Mouse (Mus musculus): Measurements from ENCODE around the gene Etv3. TPM values are rescaled to one million over a fixed set of nuclear protein-coding genes. Genes with fewer than 3 reads are reported as not detected.
A peak's percentile ranks its signal among the peaks of the same experiment; 100 is the strongest.

Etv3 gene
- total and polyA plus RNA-seq, 3 experiments = 12.6 to 24.1 (median 16.8) TPM

- Histone ChIP-seq H3K27me3 (replicated peaks) (no peaks in the 10 kb centered on the region), H3K4me1 (ENCODE audit: control insufficient read depth in 1 of 2, insufficient read depth in 2 of 2) (peaks cover 39 to 93% of the 10 kb centered on the region in 2 experiments), H3K9me3 (replicated peaks; ENCODE audit: low read length) (no peaks in the 10 kb centered on the region), H3K79me2 (replicated peaks; ENCODE audit: control insufficient read depth, extremely low read depth, insufficient read depth, poor library complexity, severe bottlenecking) (no peaks in the 10 kb centered on the region), H3K36me3 (replicated peaks in 1 of 2; ENCODE audit: control insufficient read depth in 1 of 2, insufficient read depth in 1 of 2, low read length in 1 of 2) (peaks cover 0 to 2% of the 10 kb centered on the region in 2 experiments), H3K4me3 (replicated peaks in 1 of 3; ENCODE audit: low read depth in 2 of 3, low read length in 2 of 3, poor library complexity in 1 of 3) (peak overlapping the region in 1 of 3 experiments; percentile 13), H3K4me2 (ENCODE audit: insufficient read depth, low read depth, poor library complexity, severe bottlenecking) (no peak overlapping the region), H3K27ac (ENCODE audit: insufficient read depth, low read depth) (no peak overlapping the region), H3K9ac (ENCODE audit: insufficient read depth, low read depth) (no peak overlapping the region)
- in situ Hi-C loops (cut with MboI; ENCODE audit: low pct_ligation_motif_present, low pct_unique_long_range_greater_than_20kb, low sequenced_read_pairs) (no loop called here), dilution Hi-C loops (cut with MboI; ENCODE audit: extremely low pct_ligation_motif_present, extremely low pct_unique_long_range_greater_than_20kb, low sequenced_read_pairs) (no loop called here)
- no peak for TF ChIP-seq TCF12 (IDR thresholded peaks at IDR 0.05; ENCODE audit: low read depth, low read length)
- peak; percentile 57; the same call in 1 of the 2 replicates for TF ChIP-seq MAFK (IDR thresholded peaks at IDR 0.05; ENCODE audit: insufficient replicate concordance, low read length)
- no peak for DNase-seq (ENCODE audit: extremely low read depth)
Observed at GRCm38 (mm10) chr3:87510832-87511231, 14.4 kb upstream of the Etv3 start.

- peak overlapping the region; percentile 24; the same call in 1 of the 2 replicates for H3K4me2 ChIP-seq (ENCODE audit: insufficient read depth, low read depth, poor library complexity, severe bottlenecking)
Observed at GRCm38 (mm10) chr3:87511971-87512765, 13.0 kb upstream of the Etv3 start.

More at GRCm38 (mm10) chr3:87511971-87512765, 13.0 kb upstream of the Etv3 start:
- H3K9ac ChIP-seq (ENCODE audit: insufficient read depth, low read depth) = no peak overlapping the region
- peak; percentile 85 for DNase-seq (ENCODE audit: extremely low read depth)
- H3K9me3 ChIP-seq (replicated peaks; ENCODE audit: low read length) = no peaks in the 10 kb centered on the region
- H3K4me1 ChIP-seq (ENCODE audit: control insufficient read depth in 1 of 2, insufficient read depth in 2 of 2) = peaks cover 41 to 92% of the 10 kb centered on the region in 2 experiments
- no peaks in the 10 kb centered on the region for H3K27me3 ChIP-seq (replicated peaks)
- TF ChIP-seq USF2 (conservative IDR thresholded peaks at IDR 0.05; ENCODE audit: low read depth, low read length) (no peak), UBTF (IDR thresholded peaks at IDR 0.05; ENCODE audit: low read depth, low read length) (no peak), ELF1 (IDR thresholded peaks at IDR 0.05; ENCODE audit: low read depth, low read length) (peak; percentile 34; the same call in 1 of the 2 replicates), POLR2A (IDR thresholded peaks at IDR 0.05; ENCODE audit: low read depth, low read length) (0 out of 2 replicates have a peak, but pooled peaks have one; percentile 43), SIN3A (IDR thresholded peaks at IDR 0.05; ENCODE audit: low read length) (peak; percentile 63; the same call in 1 of the 2 replicates), TCF12 (IDR thresholded peaks at IDR 0.05; ENCODE audit: low read depth, low read length) (peak; percentile 69), RAD21 (IDR thresholded peaks at IDR 0.05; ENCODE audit: low read depth, low read length) (no peak; the same call in 1 of the 2 replicates), GABPA (IDR thresholded peaks at IDR 0.05; ENCODE audit: insufficient replicate concordance, low read depth, low read length) (no peak), MXI1 (IDR thresholded peaks at IDR 0.05; ENCODE audit: low read depth, low read length) (peak; percentile 81), ZC3H11A (IDR thresholded peaks at IDR 0.05; ENCODE audit: low read depth, low read length) (no peak), SMC3 (IDR thresholded peaks at IDR 0.05; ENCODE audit: low read depth, low read length) (no peak), KAT2A (IDR thresholded peaks at IDR 0.05; ENCODE audit: insufficient replicate concordance, low read length) (no peak), ZNF384 (IDR thresholded peaks at IDR 0.05; ENCODE audit: low read depth, low read length) (no peak), BHLHE40 (IDR thresholded peaks at IDR 0.05; ENCODE audit: low read depth, low read length) (peak; percentile 95), MAX (IDR thresholded peaks at IDR 0.05; ENCODE audit: low read length) (0 out of 2 replicates have a peak, but pooled peaks have one; percentile 11), ETS1 (conservative IDR thresholded peaks at IDR 0.05; ENCODE audit: low read depth, low read length) (peak; percentile 90), E2F4 (IDR thresholded peaks at IDR 0.05; ENCODE audit: insufficient replicate concordance, low read depth, low read length) (no peak), NELFE (IDR thresholded peaks at IDR 0.05; ENCODE audit: low read depth, low read length) (peak; percentile 54), HCFC1 (IDR thresholded peaks at IDR 0.05; ENCODE audit: low read depth, low read length) (no peak), CHD1 (IDR thresholded peaks at IDR 0.05; ENCODE audit: low read depth, low read length) (no peak), IRF4 (IDR thresholded peaks at IDR 0.05; ENCODE audit: low read depth, low read length) (peak; percentile 49), PAX5 (IDR thresholded peaks at IDR 0.05; ENCODE audit: low read length) (no peak), MEF2A (IDR thresholded peaks at IDR 0.05; ENCODE audit: borderline replicate concordance, low read depth, low read length) (0 out of 2 replicates have a peak, but pooled peaks have one; percentile 26), USF1 (IDR thresholded peaks at IDR 0.05; ENCODE audit: low read depth, low read length) (no peak), EP300 (IDR thresholded peaks at IDR 0.05; ENCODE audit: low read length) (peak; percentile 41; the same call in 1 of the 2 replicates), TBP (conservative IDR thresholded peaks at IDR 0.05; ENCODE audit: low read depth, low read length) (0 out of 2 replicates have a peak, but pooled peaks have one; percentile 56), MAFK (IDR thresholded peaks at IDR 0.05; ENCODE audit: insufficient replicate concordance, low read length) (0 out of 2 replicates have a peak, but pooled peaks have one; percentile 41), POLR2AphosphoS2 (IDR thresholded peaks at IDR 0.05; ENCODE audit: low read depth, low read length) (no peak), ZMIZ1 (IDR thresholded peaks at IDR 0.05; ENCODE audit: low read depth, low read length) (no peak)
- dilution Hi-C loops (cut with MboI; ENCODE audit: extremely low pct_ligation_motif_present, extremely low pct_unique_long_range_greater_than_20kb, low sequenced_read_pairs) (no loop called here), in situ Hi-C loops (cut with MboI; ENCODE audit: low pct_ligation_motif_present, low pct_unique_long_range_greater_than_20kb, low sequenced_read_pairs) (no loop called here)
- no peaks in the 10 kb centered on the region for H3K79me2 ChIP-seq (replicated peaks; ENCODE audit: control insufficient read depth, extremely low read depth, insufficient read depth, poor library complexity, severe bottlenecking)
- peak overlapping the region; percentile 19; the same call in 1 of the 2 replicates for H3K27ac ChIP-seq (ENCODE audit: insufficient read depth, low read depth)
- peaks cover 0 to 2% of the 10 kb centered on the region in 2 experiments for H3K36me3 ChIP-seq (replicated peaks in 1 of 2; ENCODE audit: control insufficient read depth in 1 of 2, insufficient read depth in 1 of 2, low read length in 1 of 2)
- H3K4me3 ChIP-seq (replicated peaks in 1 of 3; ENCODE audit: low read depth in 2 of 3, low read length in 2 of 3, poor library complexity in 1 of 3) = peak overlapping the region in 2 of 3 experiments; percentile 48 to 59
